Mouse (Mus musculus) gastrocnemius, postnatal 25 days (tissue): ENCODE results near the gene Ptpn7. TPM values are rescaled to one million over a fixed set of nuclear protein-coding genes. Genes with fewer than 3 reads are reported as not detected.
"Not testable (repeated sequence)": the region's sequence is repeated elsewhere in the genome, so short reads cannot be mapped to it uniquely, and the experiment has no call there.

Experiments
- DNase-seq: peaks from one replicate; pipeline ENCODE4 v3.0.0; 2022
- total RNA-seq, 2 experiments: library from RNA; stranded (reverse); gene quantifications; 1 replicate in 1 of 2; 2 replicates in 1 of 2; pipeline ENCODE4 v1.2.3; 2021

Gene Ptpn7
- total RNA-seq, 2 experiments from 2014 or later = 0.20 to 0.38 TPM

GRCm38 (mm10) chr1:135187016-135187415 lies 54.5 kb downstream of the Ptpn7 start:
- not testable (repeated sequence) for DNase-seq

- peak; percentile 57 for DNase-seq
Measured at GRCm38 (mm10) chr1:135188197-135188596, 55.7 kb downstream of the Ptpn7 start.

- DNase-seq = no peak
Measured at GRCm38 (mm10) chr1:135189186-135189585, 56.7 kb downstream of the Ptpn7 start.

- not testable (repeated sequence) for DNase-seq
Measured at GRCm38 (mm10) chr1:135194335-135194734, 61.8 kb downstream of the Ptpn7 start.

Other genes starting within 250 kb of the Ptpn7 start
- gene Ppp1r12b, start 176.8 kb upstream of the Ptpn7 start, total RNA-seq = 100 to 1,000 TPM; 193 to 200 TPM
- 1 to 10 TPM; 6.5 to 8.7 TPM for gene Ube2t, start 170.1 kb upstream of the Ptpn7 start, total RNA-seq
- gene Lgr6, start 27.4 kb upstream of the Ptpn7 start, total RNA-seq = under 1 TPM; 0.51 to 0.54 TPM
- 10 to 100 TPM; 14.9 to 15.7 TPM for gene Arl8a, start 14.1 kb downstream of the Ptpn7 start, total RNA-seq
- under 1 TPM; 0.59 to 0.83 TPM for gene Gpr37l1, start 35.0 kb downstream of the Ptpn7 start, total RNA-seq
- under 1 TPM in 1 of 2 experiments, not detected in 1; 0.18 TPM for gene Elf3, start 125.9 kb downstream of the Ptpn7 start, total RNA-seq
- 10 to 100 TPM; 12.0 to 12.9 TPM for gene Rnpep, start 151.4 kb downstream of the Ptpn7 start, total RNA-seq
- 100 to 1,000 TPM; 282 to 296 TPM for gene Timm17a, start 181.1 kb downstream of the Ptpn7 start, total RNA-seq
- gene Lmod1, start 192.1 kb downstream of the Ptpn7 start, total RNA-seq = 10 to 100 TPM in 1 of 2 experiments, 1 to 10 TPM in 1; 3.0 to 10.9 TPM
- gene Shisa4, start 242.5 kb downstream of the Ptpn7 start, total RNA-seq = 100 to 1,000 TPM; 236 to 261 TPM